Mouse (Mus musculus) heart, embryonic 16.5 days (tissue): Measurements from ENCODE around the gene Kcnh7. TPM values are rescaled to one million over a fixed set of nuclear protein-coding genes. Genes with fewer than 3 reads are reported as not detected.

Experiments
- ATAC-seq: fragments of 200-750 bp; cut with Nextera tagmentation; replicated peaks from 2 replicates; pipeline ENCODE4 v1.8.0; 2017; ENCODE audit warnings: moderate number of reproducible peaks; ENCODE audit not compliant: insufficient read depth, low FRiP score; ENCODE audit errors: extremely low read depth
- H3K27ac ChIP-seq: fragments of 300-500 bp; sonication (generic); 2 replicates; pipeline ENCODE4 v1.5.1; 2014; ENCODE audit warnings: mild to moderate bottlenecking, low read length, control low read depth, moderate library complexity
- H3K27me3 ChIP-seq: fragments of 300-500 bp; sonication (generic); 2 replicates; pipeline ENCODE4 v1.6.1; 2014; ENCODE audit warnings: low read length, mixed read lengths; ENCODE audit not compliant: control insufficient read depth, insufficient read depth
- H3K36me3 ChIP-seq: fragments of 300-500 bp; sonication (generic); 2 replicates; pipeline ENCODE4 v1.6.1; 2014; ENCODE audit not compliant: control insufficient read depth, insufficient read depth
- H3K4me1 ChIP-seq: fragments of 300-500 bp; sonication (generic); 2 replicates; pipeline ENCODE4 v1.6.1; 2014; ENCODE audit warnings: low read length, mixed read lengths; ENCODE audit not compliant: control insufficient read depth, insufficient read depth
- H3K4me2 ChIP-seq: fragments of 300-500 bp; sonication (generic); 2 replicates; pipeline ENCODE4 v1.6.1; 2014; ENCODE audit warnings: low read depth, mild to moderate bottlenecking, control low read depth, low read length
- H3K4me3 ChIP-seq: fragments of 300-500 bp; sonication (generic); 2 replicates; pipeline ENCODE4 v1.5.1; 2014; ENCODE audit warnings: mild to moderate bottlenecking, control low read depth, low read length
- H3K9ac ChIP-seq: fragments of 300-500 bp; sonication (generic); 2 replicates; pipeline ENCODE4 v1.6.1; 2014; ENCODE audit warnings: low read length, control low read depth
- H3K9me3 ChIP-seq: fragments of 300-500 bp; sonication (generic); replicated peaks from 2 replicates; pipeline ENCODE4 v1.6.1; 2016; ENCODE audit warnings: low read length; ENCODE audit not compliant: control insufficient read depth
- WGBS: fragments of 180-500 bp; shearing (Covaris S2); extraction: QIAGEN DNeasy Blood & Tissue Kit; methylation state at CpG from one replicate; pipeline ENCODE4 v1.1.7; 2014; 5-methylcytosine and 5-hydroxymethylcytosine counted together
- polyA plus RNA-seq: library from polyadenylated mRNA; unstranded; fragments of >200 nt; fragmentation: Nextera tagmentation; extraction: Ambion mirVana; gene quantifications from 2 replicates; pipeline ENCODE4 v1.2.1, GENCODE M21; 2015

Gene Kcnh7
- polyA plus RNA-seq, 1 experiment from 2014 or later, result 2.9 TPM

GRCm38 (mm10) chr2:62670301-62670700 is 513.8 kb downstream of the Kcnh7 start:
- H3K4me2 ChIP-seq, result no peak overlapping the region
- no peaks in the 10 kb centered on the region for H3K9me3 ChIP-seq
- no peak overlapping the region for H3K4me3 ChIP-seq
- no peak for ATAC-seq
- WGBS, result 78% methylated on average over 5 of the region's 5 CpGs
- no peaks in the 10 kb centered on the region for H3K27me3 ChIP-seq
- H3K4me1 ChIP-seq, result no peaks in the 10 kb centered on the region
- no peak overlapping the region for H3K9ac ChIP-seq
- no peak overlapping the region for H3K27ac ChIP-seq
- no peaks in the 10 kb centered on the region for H3K36me3 ChIP-seq

GRCm38 (mm10) chr2:62669848-62670247 is 514.2 kb downstream of the Kcnh7 start:
- Histone ChIP-seq H3K27ac (no peak overlapping the region), H3K36me3 (no peaks in the 10 kb centered on the region), H3K4me2 (no peak overlapping the region), H3K9ac (no peak overlapping the region), H3K4me3 (no peak overlapping the region), H3K4me1 (no peaks in the 10 kb centered on the region), H3K27me3 (no peaks in the 10 kb centered on the region), H3K9me3 (no peaks in the 10 kb centered on the region)
- no peak for ATAC-seq
- WGBS, result 81% methylated on average over 3 of the region's 3 CpGs

DNA sequence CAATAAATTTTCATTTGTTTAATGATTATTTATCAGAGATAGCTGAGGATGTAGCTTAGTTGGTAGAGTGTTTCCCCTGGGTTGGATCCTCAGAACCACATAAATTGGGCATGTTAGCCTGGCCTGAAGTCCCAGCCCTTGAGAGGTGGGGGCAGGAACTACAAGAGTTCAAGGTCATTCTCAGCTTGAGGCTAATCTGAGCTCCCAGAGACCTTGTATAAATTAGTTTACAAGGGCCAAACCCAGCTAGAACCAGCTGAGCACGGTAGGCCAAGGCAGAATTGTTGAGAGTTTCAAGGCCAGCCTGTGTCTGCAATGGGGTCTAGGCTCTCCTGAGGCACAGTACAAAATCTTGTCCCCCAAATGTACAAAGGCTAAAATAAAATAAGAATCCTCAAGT is 518.6 kb downstream of the Kcnh7 start:
- H3K9ac ChIP-seq, result no peak overlapping the region
- H3K36me3 ChIP-seq, result no peaks in the 10 kb centered on the region
- no peak for ATAC-seq
- no peaks in the 10 kb centered on the region for H3K9me3 ChIP-seq
- H3K4me1 ChIP-seq, result peaks cover 2% of the 10 kb centered on the region; the same call in 1 of the 2 replicates
- WGBS, result 38% methylated on average over 1 of the region's 1 CpGs
- no peaks in the 10 kb centered on the region for H3K27me3 ChIP-seq
- no peak overlapping the region for H3K4me3 ChIP-seq
- no peak overlapping the region for H3K27ac ChIP-seq
- H3K4me2 ChIP-seq, result peak overlapping the region; percentile 42; the same call in 1 of the 2 replicates

GRCm38 (mm10) chr2:62664839-62665238 is 519.2 kb downstream of the Kcnh7 start:
- Histone ChIP-seq H3K27ac (no peak overlapping the region; the same call in 1 of the 2 replicates), H3K4me1 (peaks cover 2% of the 10 kb centered on the region; the same call in 1 of the 2 replicates), H3K9ac (peak overlapping the region; percentile 86), H3K9me3 (no peaks in the 10 kb centered on the region), H3K36me3 (no peaks in the 10 kb centered on the region), H3K27me3 (no peaks in the 10 kb centered on the region), H3K4me3 (peak overlapping the region; percentile 87), H3K4me2 (peak overlapping the region; percentile 87)
- WGBS, result 63% methylated on average over 7 of the region's 7 CpGs
- no peak for ATAC-seq

DNA sequence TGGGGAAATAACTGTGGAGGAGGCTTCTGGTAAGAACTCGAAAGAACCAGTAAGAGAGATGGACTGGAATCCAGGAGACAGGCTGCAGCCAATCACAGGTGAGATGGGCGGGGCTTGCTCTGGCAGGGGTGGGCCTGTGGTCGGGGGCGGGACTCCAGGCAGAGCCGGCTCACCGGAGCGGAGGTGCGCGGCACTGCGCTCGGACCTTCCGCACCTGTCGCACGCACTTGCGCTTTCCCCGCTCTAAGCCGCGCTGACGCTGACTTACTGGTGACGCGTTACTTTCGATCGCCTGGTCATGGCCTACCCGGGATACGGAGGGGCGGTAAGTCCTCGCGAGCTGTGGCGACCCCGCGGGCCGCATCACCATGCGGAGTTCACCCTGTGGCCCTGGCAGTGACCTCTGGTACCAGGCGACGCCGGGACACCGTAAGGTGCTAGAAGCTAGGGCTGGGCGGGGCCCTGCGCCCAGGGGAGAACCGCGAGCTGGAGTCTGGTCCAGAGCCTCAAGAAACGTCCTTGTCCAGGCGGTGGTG is 519.9 kb downstream of the Kcnh7 start, which contains the start of gene Gca:
TSS of gene Gca (plus strand) at position 151 of the 536 bp plus-strand sequence.
- peak within 1 kb of the TSS; percentile 87 for H3K4me2 ChIP-seq
- H3K9ac ChIP-seq, result peak within 1 kb of the TSS; percentile 86
- H3K9me3 ChIP-seq, result no peaks in the 10 kb centered on the region
- peak within 1 kb of the TSS; percentile 87 for H3K4me3 ChIP-seq
- WGBS, result 1% methylated on average over 43 of the region's 43 CpGs
- ATAC-seq, result peak; percentile 99
- no peaks in the 10 kb centered on the region for H3K36me3 ChIP-seq
- peaks cover 2% of the 10 kb centered on the region; the same call in 1 of the 2 replicates for H3K4me1 ChIP-seq
- H3K27ac ChIP-seq, result peak within 1 kb of the TSS; percentile 59
- no peaks in the 10 kb centered on the region for H3K27me3 ChIP-seq

DNA sequence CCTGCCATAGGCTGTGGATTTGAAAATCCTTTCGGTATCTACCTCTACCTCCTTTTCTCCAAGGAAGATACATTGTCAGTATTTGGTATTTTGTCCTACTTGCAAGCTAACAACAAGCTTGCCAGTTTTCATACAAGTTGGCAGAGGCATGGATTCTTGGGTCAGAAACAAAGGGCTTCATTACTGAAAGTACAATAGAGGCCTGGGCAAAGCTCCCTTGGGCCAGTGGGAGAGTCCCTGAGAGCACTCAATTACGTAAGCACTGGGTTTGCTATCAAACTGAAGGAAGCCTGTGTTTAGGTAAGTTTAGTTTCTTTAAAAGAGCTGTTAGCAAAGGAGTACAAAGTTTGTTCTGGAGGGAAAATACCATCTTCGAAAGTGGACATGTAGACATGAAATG is 521.5 kb downstream of the Kcnh7 start:
- no peak overlapping the region for H3K4me3 ChIP-seq
- H3K27ac ChIP-seq, result no peak overlapping the region
- no peak overlapping the region for H3K4me2 ChIP-seq
- no peaks in the 10 kb centered on the region for H3K9me3 ChIP-seq
- H3K9ac ChIP-seq, result no peak overlapping the region
- no peaks in the 10 kb centered on the region for H3K27me3 ChIP-seq
- no peak for ATAC-seq
- H3K36me3 ChIP-seq, result no peaks in the 10 kb centered on the region
- H3K4me1 ChIP-seq, result peaks cover 2% of the 10 kb centered on the region; the same call in 1 of the 2 replicates
- WGBS, result 89% methylated on average over 3 of the region's 3 CpGs

DNA sequence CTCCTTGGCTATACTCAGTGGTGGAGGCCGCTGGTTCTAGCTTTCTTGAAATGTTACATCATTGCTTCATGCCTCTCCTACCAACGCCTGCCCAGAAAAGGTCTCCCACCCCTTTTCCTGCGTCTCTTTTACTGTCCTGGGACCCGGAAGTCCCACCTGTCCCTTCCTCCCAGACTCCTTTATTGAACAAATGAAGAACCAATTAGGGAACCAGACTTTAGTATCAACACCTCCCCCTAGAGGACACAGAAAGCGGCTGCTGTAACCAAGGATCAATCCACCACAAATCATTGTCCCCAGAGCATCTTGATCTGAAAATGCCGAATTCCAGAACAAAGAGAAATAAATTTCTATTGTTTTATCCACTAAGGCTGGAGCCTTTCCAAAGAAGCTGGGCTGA is 523.5 kb downstream of the Kcnh7 start:
- WGBS, result 46% methylated on average over 6 of the region's 6 CpGs
- H3K4me1 ChIP-seq, result peaks cover 2% of the 10 kb centered on the region; the same call in 1 of the 2 replicates
- no peak overlapping the region for H3K4me2 ChIP-seq
- ATAC-seq, result no peak
- no peak overlapping the region for H3K4me3 ChIP-seq
- H3K9me3 ChIP-seq, result no peaks in the 10 kb centered on the region
- no peaks in the 10 kb centered on the region for H3K36me3 ChIP-seq
- H3K9ac ChIP-seq, result no peak overlapping the region
- H3K27me3 ChIP-seq, result no peaks in the 10 kb centered on the region
- no peak overlapping the region for H3K27ac ChIP-seq

- no peaks in the 10 kb centered on the region; the same call in 1 of the 2 replicates for H3K27me3 ChIP-seq
Observed at GRCm38 (mm10) chr2:62656072-62656471, 528.0 kb downstream of the Kcnh7 start.

DNA sequence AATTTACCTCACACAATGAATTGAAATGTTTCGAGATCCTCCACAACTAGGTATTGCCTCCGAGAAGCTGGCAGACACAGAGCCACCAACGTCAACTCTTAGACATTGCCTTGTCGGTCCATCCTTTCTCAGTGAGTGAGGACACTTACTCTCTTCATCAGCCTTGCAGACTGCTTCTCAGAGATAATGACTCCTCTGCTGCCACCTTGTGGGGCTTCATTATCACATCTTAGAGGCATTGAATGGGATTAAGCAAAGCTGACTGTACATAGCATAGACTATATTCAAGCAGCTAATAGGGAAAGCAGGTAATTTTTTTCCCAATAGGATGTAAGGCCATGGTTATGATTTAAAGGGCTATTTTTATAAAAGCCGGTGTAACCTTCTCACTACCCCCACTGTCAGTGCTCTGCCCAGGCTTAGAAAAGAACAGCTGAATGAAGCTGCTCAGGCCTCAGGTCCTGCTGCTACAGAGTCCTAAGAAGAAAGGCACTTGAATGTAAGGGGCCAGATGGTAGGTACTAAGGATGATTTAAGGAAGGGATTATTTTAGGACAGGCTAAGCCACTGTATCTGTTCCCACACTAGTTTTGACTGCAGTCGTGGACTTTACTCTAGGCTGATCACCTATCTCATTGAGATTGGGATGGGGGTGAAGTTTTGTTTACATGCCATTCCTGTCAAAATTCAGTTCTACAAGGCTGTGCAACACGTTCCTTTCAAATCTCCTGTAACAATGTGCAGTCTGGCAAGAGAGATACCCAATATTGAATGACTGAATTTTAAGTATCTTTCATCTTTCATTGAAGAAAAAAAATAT is 529.4 kb downstream of the Kcnh7 start:
- H3K9ac ChIP-seq, result no peak overlapping the region
- no peak for ATAC-seq
- no peaks in the 10 kb centered on the region for H3K36me3 ChIP-seq
- no peaks in the 10 kb centered on the region for H3K9me3 ChIP-seq
- H3K4me2 ChIP-seq, result no peak overlapping the region
- H3K4me3 ChIP-seq, result no peak overlapping the region
- no peak overlapping the region for H3K27ac ChIP-seq
- peaks cover 5% of the 10 kb centered on the region; the same call in 1 of the 2 replicates for H3K4me1 ChIP-seq
- H3K27me3 ChIP-seq, result no peaks in the 10 kb centered on the region; the same call in 1 of the 2 replicates
- WGBS, result 34% methylated on average over 7 of the region's 7 CpGs

More at GRCm38 (mm10) chr2:62656072-62656471, 528.0 kb downstream of the Kcnh7 start:
- WGBS, result 71% methylated on average over 1 of the region's 1 CpGs
- no peak overlapping the region for H3K9ac ChIP-seq
- no peaks in the 10 kb centered on the region for H3K36me3 ChIP-seq
- H3K27ac ChIP-seq, result no peak overlapping the region
- ATAC-seq, result no peak
- peaks cover 3% of the 10 kb centered on the region; the same call in 1 of the 2 replicates for H3K4me1 ChIP-seq
- H3K4me2 ChIP-seq, result no peak overlapping the region
- no peaks in the 10 kb centered on the region for H3K9me3 ChIP-seq
- no peak overlapping the region for H3K4me3 ChIP-seq
